Mouse (Mus musculus) cerebellum, adult 8-10 months (tissue): ENCODE results near the gene Gpr132.
A peak's percentile ranks its signal among the peaks of the same experiment; 100 is the strongest.

Experiments used
- DNase-seq: peaks from one replicate; pipeline ENCODE4 v3.0.0; 2022

Gpr132 gene

DNA sequence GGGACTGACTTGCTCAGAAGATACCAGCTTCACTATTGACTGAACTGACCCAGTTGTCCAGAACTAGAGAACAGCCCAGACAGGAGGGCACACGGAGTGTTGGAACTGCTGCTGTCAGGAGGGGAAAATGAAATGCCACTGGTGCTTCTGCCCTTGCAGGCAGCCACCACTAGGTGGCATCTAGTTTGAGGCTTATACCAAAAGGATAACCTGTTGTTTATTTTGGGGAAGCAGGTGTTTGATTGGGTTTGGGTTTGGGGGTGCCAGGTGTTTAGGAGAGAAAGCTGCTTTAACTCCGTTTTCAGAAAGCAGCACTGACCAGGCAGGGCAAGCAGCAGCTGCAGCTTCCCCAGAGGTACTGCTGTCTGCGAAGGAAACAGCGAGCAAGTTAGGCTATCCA, 51.7 kb downstream of the Gpr132 start:
- peak; percentile 52 for DNase-seq

DNA sequence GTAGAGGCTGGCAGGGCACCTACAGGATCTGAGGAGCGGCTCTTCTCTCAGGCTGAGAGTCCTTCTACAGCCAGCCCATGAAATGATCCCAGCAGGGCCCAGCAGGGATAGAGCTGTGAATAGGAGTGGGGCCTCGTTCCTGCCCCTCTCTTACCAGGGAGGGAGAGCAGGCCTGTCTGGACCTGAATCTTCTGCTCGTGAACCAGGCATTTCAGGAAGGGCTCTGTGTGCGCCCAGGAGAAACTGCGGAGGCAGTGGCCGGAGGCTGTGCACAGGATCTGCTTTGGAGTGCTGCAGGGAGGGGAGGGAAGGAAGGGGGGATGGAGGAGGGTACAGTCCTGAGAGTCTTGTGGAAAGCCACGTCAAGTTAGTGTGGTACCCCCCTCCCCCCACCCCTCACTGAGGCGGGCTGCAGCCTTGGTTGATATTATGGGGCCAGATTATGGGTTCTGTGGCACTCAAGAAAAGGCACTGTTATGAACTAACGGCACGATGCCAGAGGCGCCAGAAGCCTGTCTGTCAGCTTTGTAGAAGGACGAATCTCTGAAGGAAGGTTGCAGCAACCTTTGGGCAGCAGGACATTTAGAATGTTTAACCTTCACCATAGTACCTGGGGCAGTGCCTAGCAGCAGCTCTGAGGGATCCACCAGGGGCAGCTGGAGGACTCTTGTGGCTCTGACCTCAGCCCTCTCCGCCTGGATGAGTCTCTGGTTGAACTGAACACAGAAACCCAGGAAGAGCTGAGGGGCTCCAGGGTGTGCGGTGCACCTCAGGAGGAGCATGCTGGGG, 53.2 kb downstream of the Gpr132 start:
- DNase-seq, result no peak

- no peak for DNase-seq
Measured at GRCm38 (mm10) chr12:112813370-112813769, 54.7 kb downstream of the Gpr132 start.

DNA sequence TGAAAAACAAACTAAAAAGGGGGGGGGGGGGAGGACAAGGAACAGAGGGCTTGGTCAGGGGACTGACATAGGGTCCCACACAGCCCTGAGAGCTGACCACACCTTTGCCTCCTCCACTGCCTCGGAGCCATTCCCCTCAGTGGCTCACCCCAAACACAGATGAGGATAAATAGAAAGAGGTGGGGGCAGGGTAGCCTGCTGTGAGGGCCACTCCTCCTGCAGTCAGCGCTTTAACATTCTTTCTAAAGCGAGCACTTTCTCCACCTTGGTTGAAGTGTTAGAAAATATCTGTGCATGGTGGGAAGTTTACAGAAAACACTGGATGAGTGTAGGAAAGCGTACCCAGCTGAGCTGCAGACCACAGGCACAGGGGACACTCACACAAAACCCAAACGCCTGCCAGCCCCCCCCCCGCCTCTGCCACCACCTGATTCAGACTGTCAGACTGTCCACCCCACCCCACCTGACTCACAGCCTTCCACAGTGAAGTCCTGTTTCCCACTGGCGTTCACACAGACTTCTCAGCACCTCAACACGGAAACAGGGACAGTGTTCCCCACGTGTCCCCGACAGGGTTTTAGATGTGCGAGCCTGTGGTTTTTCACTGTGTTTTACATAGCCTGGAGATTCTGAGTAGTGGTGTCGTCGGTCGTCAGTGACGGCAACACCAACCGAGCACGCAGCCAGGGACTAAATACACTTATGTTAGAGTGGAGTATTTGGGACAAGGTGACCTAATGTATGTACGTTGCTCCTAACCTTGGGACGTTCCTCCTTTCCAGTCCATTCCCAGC, 57.7 kb downstream of the Gpr132 start:
- DNase-seq, result no peak

- no peak for DNase-seq
Measured at GRCm38 (mm10) chr12:112809641-112810040, 58.4 kb downstream of the Gpr132 start.

GRCm38 (mm10) chr12:112808587-112809364, 59.3 kb downstream of the Gpr132 start, which contains the start of gene Clba1:
Gene Clba1, plus strand, starts transcription at chr12:112808937.
- peak; percentile 90 for DNase-seq

GRCm38 (mm10) chr12:112808212-112808586, 59.8 kb downstream of the Gpr132 start:
- DNase-seq, result no peak

- DNase-seq, result no peak
Measured at GRCm38 (mm10) chr12:112807796-112808195, 60.2 kb downstream of the Gpr132 start.

GRCm38 (mm10) chr12:112806044-112806443, 62.0 kb downstream of the Gpr132 start:
- no peak for DNase-seq

DNA sequence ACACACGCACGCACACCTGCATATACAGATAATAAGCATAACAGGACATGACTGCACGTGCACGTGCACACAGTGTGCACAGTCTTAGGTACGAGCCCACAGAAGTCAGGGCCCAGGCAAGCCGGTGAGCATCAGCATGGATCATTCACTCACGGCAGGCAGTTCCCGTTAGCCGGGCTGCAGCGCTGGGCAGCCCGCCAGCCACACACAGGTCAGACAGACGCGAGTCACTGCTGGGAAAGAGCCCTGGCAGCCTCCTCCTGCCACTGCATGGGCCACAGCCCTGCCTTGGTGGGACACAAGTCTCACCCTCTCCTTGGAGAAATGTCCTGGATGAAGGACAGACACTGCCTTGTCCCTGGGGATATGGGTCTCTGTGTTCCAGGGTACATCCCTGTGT, 64.0 kb downstream of the Gpr132 start:
- no peak for DNase-seq

GRCm38 (mm10) chr12:112802917-112803316, 65.1 kb downstream of the Gpr132 start:
- DNase-seq, result no peak

GRCm38 (mm10) chr12:112801864-112802846, 65.9 kb downstream of the Gpr132 start, which contains the start of gene Ahnak2:
Gene Ahnak2, minus strand, starts transcription at chr12:112802657.
- no peak for DNase-seq
